Mouse (Mus musculus): Measurements from ENCODE around the gene Atp5f1.

DNA sequence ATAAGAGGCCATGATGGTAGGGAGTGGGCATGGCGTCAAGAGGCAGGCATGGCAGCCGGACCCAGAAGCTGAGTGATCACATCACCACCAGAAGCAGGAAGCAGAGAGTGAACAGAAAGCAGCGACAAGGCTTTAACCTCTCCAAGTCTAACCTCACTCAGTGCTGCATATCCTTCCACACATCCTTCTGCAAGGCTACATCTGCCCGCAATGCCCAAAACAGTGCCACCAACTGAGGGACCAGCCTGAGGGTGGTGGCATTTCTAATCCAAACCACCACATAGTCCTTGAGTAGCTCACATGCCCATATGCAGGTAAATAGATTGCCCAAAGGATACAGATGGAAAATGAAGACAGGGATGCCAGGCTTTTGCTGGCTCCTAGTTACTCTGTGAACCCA is 50.9 kb downstream of the Atp5f1 start:
- TF ChIP-seq CTCF (IDR thresholded peaks at IDR 0.05; ENCODE audit: borderline replicate concordance, control insufficient read depth, extremely low read depth, insufficient read depth, low read length, poor library complexity), result no peak
- no peak for TF ChIP-seq POLR2A (IDR thresholded peaks at IDR 0.05; ENCODE audit: control insufficient read depth, extremely low read depth, insufficient read depth, low read length, poor library complexity)
